Mouse (Mus musculus) liver, adult 2 months (tissue): ENCODE results near the gene Topors. TPM values are rescaled to one million over a fixed set of nuclear protein-coding genes. Genes with fewer than 3 reads are reported as not detected.
"Not testable (repeated sequence)": the region's sequence is repeated elsewhere in the genome, so short reads cannot be mapped to it uniquely, and the experiment has no call there.

Source experiments
- DNase-seq: peaks from one replicate; pipeline ENCODE4 v3.0.0-alpha.2; 2011; ENCODE audit warnings: low read depth, low spot score; ENCODE audit errors: extremely low read depth
- H3K27ac ChIP-seq: fragments of 200-500 bp; replicated peaks from 2 replicates; pipeline ENCODE4 v1.5.1; 2012; ENCODE audit warnings: low read depth, mild to moderate bottlenecking, control low read depth, inconsistent platforms, low read length; ENCODE audit not compliant: insufficient read depth
- H3K27me3 ChIP-seq: fragments of 200-500 bp; 2 replicates; pipeline ENCODE4 v1.6.1; 2012; ENCODE audit warnings: mild to moderate bottlenecking, moderate library complexity, low read length, inconsistent platforms; ENCODE audit not compliant: control insufficient read depth, insufficient read depth
- H3K36me3 ChIP-seq: fragments of 200-500 bp; 2 replicates; pipeline ENCODE4 v1.6.1; 2012; ENCODE audit warnings: low read length, inconsistent platforms; ENCODE audit not compliant: control insufficient read depth, insufficient read depth
- H3K4me1 ChIP-seq: fragments of 200-500 bp; 2 replicates; pipeline ENCODE4 v1.6.1; 2011; ENCODE audit warnings: low read length; ENCODE audit not compliant: control insufficient read depth, insufficient read depth
- H3K4me3 ChIP-seq: fragments of 200-500 bp; 2 replicates; pipeline ENCODE4 v1.5.1; 2011; ENCODE audit warnings: low read depth, mild to moderate bottlenecking, control low read depth, low read length, moderate library complexity; ENCODE audit not compliant: insufficient read depth
- H3K79me2 ChIP-seq: fragments of 200-500 bp; 2 replicates; pipeline ENCODE4 v1.6.1; 2012; ENCODE audit warnings: inconsistent platforms, mild to moderate bottlenecking, low read length, moderate library complexity; ENCODE audit not compliant: control insufficient read depth, insufficient read depth
- H3K9ac ChIP-seq: fragments of 200-500 bp; 2 replicates; pipeline ENCODE4 v1.6.1; 2012; ENCODE audit warnings: low read depth, mild to moderate bottlenecking, control low read depth, inconsistent platforms, low read length
- CTCF ChIP-seq: fragments of 200-500 bp; IDR thresholded peaks from 2 replicates; pipeline ENCODE4 v1.5.1; 2011; ENCODE audit warnings: low read depth, low read length, control low read depth
- POLR2A ChIP-seq: fragments of 200-500 bp; IDR thresholded peaks from 2 replicates; pipeline ENCODE4 v1.6.1; 2011; ENCODE audit warnings: low read length, control low read depth; ENCODE audit not compliant: insufficient read depth; ENCODE audit errors: extremely low read depth
- WGBS: fragments of 180-500 bp; shearing (Covaris S2); methylation state at CpG from one replicate; pipeline ENCODE4 v1.1.7; 2018; 5-methylcytosine and 5-hydroxymethylcytosine counted together
- polyA plus RNA-seq: library from polyadenylated mRNA; depleted of rRNA; stranded (reverse); fragments of >200 nt; gene quantifications from 2 replicates; pipeline ENCODE4 v1.2.3, GENCODE M21; 2012
- total RNA-seq: library from RNA; depleted of rRNA; stranded (reverse); fragments of >200 nt; gene quantifications from 2 replicates; pipeline ENCODE4 v1.2.3, GENCODE M21; 2014

The Topors gene
- total and polyA plus RNA-seq, 2 experiments = 2.7 to 23.1 TPM

GRCm38 (mm10) chr4:40302445-40303125 is 32.9 kb upstream of the Topors start:
- 77% methylated on average over 10 of the region's 10 CpGs for WGBS
- no peaks in the 10 kb centered on the region for H3K36me3 ChIP-seq

GRCm38 (mm10) chr4:40301076-40301789 is 31.6 kb upstream of the Topors start:
- WGBS = 8% methylated on average over 16 of the region's 16 CpGs

More at GRCm38 (mm10) chr4:40302445-40303125, 32.9 kb upstream of the Topors start:
- H3K4me3 ChIP-seq = no peak overlapping the region
- TF ChIP-seq CTCF (no peak), POLR2A (no peak)
- H3K27ac ChIP-seq = no peak overlapping the region
- no peak for DNase-seq
- no peak overlapping the region for H3K9ac ChIP-seq
- H3K4me1 ChIP-seq = 0 out of 2 replicates have a peak, but pooled peaks cover 3% of the 10 kb centered on the region
- no peaks in the 10 kb centered on the region for H3K79me2 ChIP-seq
- H3K27me3 ChIP-seq = no peaks in the 10 kb centered on the region; the same call in 1 of the 2 replicates

GRCm38 (mm10) chr4:40299169-40299568 is 29.5 kb upstream of the Topors start:
- H3K4me3 ChIP-seq = no peak overlapping the region
- H3K79me2 ChIP-seq = no peaks in the 10 kb centered on the region
- H3K27me3 ChIP-seq = no peaks in the 10 kb centered on the region; the same call in 1 of the 2 replicates
- H3K27ac ChIP-seq = no peak overlapping the region
- no peak overlapping the region for H3K9ac ChIP-seq
- TF ChIP-seq POLR2A = no peak
- H3K36me3 ChIP-seq = no peaks in the 10 kb centered on the region
- H3K4me1 ChIP-seq = 0 out of 2 replicates have a peak, but pooled peaks cover 3% of the 10 kb centered on the region
- no peak for DNase-seq
- WGBS = 49% methylated on average over 5 of the region's 5 CpGs

More at GRCm38 (mm10) chr4:40301076-40301789, 31.6 kb upstream of the Topors start:
- H3K4me1 ChIP-seq = 0 out of 2 replicates have a peak, but pooled peaks cover 3% of the 10 kb centered on the region
- H3K36me3 ChIP-seq = no peaks in the 10 kb centered on the region
- H3K27ac ChIP-seq = no peak overlapping the region
- no peaks in the 10 kb centered on the region; the same call in 1 of the 2 replicates for H3K27me3 ChIP-seq
- no peak overlapping the region for H3K9ac ChIP-seq
- TF ChIP-seq POLR2A (no peak), CTCF (peak; percentile 60)
- H3K79me2 ChIP-seq = no peaks in the 10 kb centered on the region
- peak; percentile 66 for DNase-seq
- no peak overlapping the region for H3K4me3 ChIP-seq

- not testable (repeated sequence) for H3K4me3 ChIP-seq, H3K27ac ChIP-seq, H3K27me3 ChIP-seq, H3K9ac ChIP-seq, H3K4me1 ChIP-seq, H3K36me3 ChIP-seq, H3K79me2 ChIP-seq
- peak; percentile 41 for DNase-seq
- WGBS = 88% methylated on average over 11 of the region's 11 CpGs
Observed at GRCm38 (mm10) chr4:40291511-40291910, 21.9 kb upstream of the Topors start.

GRCm38 (mm10) chr4:40289046-40289445 is 19.4 kb upstream of the Topors start:
- no peak overlapping the region for H3K9ac ChIP-seq

GRCm38 (mm10) chr4:40287415-40287814 is 17.8 kb upstream of the Topors start:
- Histone ChIP-seq H3K36me3 (no peaks in the 10 kb centered on the region), H3K27ac (no peak overlapping the region), H3K4me1 (no peaks in the 10 kb centered on the region), H3K27me3 (no peaks in the 10 kb centered on the region), H3K79me2 (no peaks in the 10 kb centered on the region), H3K9ac (no peak overlapping the region), H3K4me3 (no peak overlapping the region)
- no peak for DNase-seq
- TF ChIP-seq POLR2A = no peak
- WGBS = 77% methylated on average over 6 of the region's 6 CpGs

More at GRCm38 (mm10) chr4:40289046-40289445, 19.4 kb upstream of the Topors start:
- TF ChIP-seq POLR2A = no peak
- no peak for TF ChIP-seq CTCF
- Histone ChIP-seq H3K4me3 (no peak overlapping the region), H3K36me3 (no peaks in the 10 kb centered on the region), H3K27me3 (no peaks in the 10 kb centered on the region), H3K79me2 (no peaks in the 10 kb centered on the region), H3K4me1 (no peaks in the 10 kb centered on the region), H3K27ac (no peak overlapping the region)
- DNase-seq = no peak
- whole genome bisulfite sequencing = 89% methylated on average over 2 of the region's 2 CpGs
